Mouse (Mus musculus): ENCODE measurements around the gene Plk3. TPM values are rescaled to one million over a fixed set of nuclear protein-coding genes. Genes with fewer than 3 reads are reported as not detected.

Gene Plk3
- total RNA-seq, 2 experiments from 2014 or later: 4.2 to 6.2 TPM

- ATAC-seq (ENCODE audit: poor library complexity, severe bottlenecking): no peak
Measured at GRCm38 (mm10) chr4:117090586-117090985, 43.2 kb downstream of the Plk3 start.

- ATAC-seq (ENCODE audit: poor library complexity, severe bottlenecking): no peak
Measured at GRCm38 (mm10) chr4:117087948-117088640, 45.7 kb downstream of the Plk3 start.

Other genes starting within 250 kb of the Plk3 start
- 48.9 and 55.7 TPM in 2 replicates for gene Urod, start 139.6 kb downstream of the Plk3 start, total RNA-seq (2015)
- gene Urod, start 139.6 kb downstream of the Plk3 start, total RNA-seq (2017): 32.0 and 46.4 TPM in 2 replicates
- gene Hectd3, start 138.6 kb downstream of the Plk3 start, total RNA-seq (2015): 9.5 and 10.1 TPM in 2 replicates
- 18.9 and 20.0 TPM in 2 replicates for gene Hectd3, start 138.6 kb downstream of the Plk3 start, total RNA-seq (2017)
- 10.9 and 18.2 TPM in 2 replicates for gene Eif2b3, start 114.6 kb downstream of the Plk3 start, total RNA-seq (2015)
- 11.3 and 20.2 TPM in 2 replicates for gene Eif2b3, start 114.6 kb downstream of the Plk3 start, total RNA-seq (2017)
- 0.13 and 0.34 TPM in 2 replicates for gene Ptch2, start 37.9 kb downstream of the Plk3 start, total RNA-seq (2015)
- gene Ptch2, start 37.9 kb downstream of the Plk3 start, total RNA-seq (2017): 0.08 and 0.11 TPM in 2 replicates
- gene Btbd19, start 8.2 kb downstream of the Plk3 start, total RNA-seq (2015): 5.3 and 5.9 TPM in 2 replicates
- 10.4 and 11.1 TPM in 2 replicates for gene Btbd19, start 8.2 kb downstream of the Plk3 start, total RNA-seq (2017)
- 2.1 TPM in 1 of 2 replicates, not detected in the other for gene Tctex1d4, start 7.2 kb downstream of the Plk3 start, total RNA-seq (2015)
- gene Tctex1d4, start 7.2 kb downstream of the Plk3 start, total RNA-seq (2017): 0.53 and 2.8 TPM in 2 replicates
- 2,618 and 2,625 TPM in 2 replicates for gene Rps8, start 22.3 kb upstream of the Plk3 start, total RNA-seq (2015)
- gene Rps8, start 22.3 kb upstream of the Plk3 start, total RNA-seq (2017): 984 and 1,065 TPM in 2 replicates
- gene Kif2c, start 48.7 kb upstream of the Plk3 start, total RNA-seq (2015): 30.3 and 30.4 TPM in 2 replicates
- 44.9 and 50.4 TPM in 2 replicates for gene Kif2c, start 48.7 kb upstream of the Plk3 start, total RNA-seq (2017)
- 0.36 and 1.5 TPM in 2 replicates for gene Tmem53, start 118.0 kb upstream of the Plk3 start, total RNA-seq (2015)
- 0.33 and 1.1 TPM in 2 replicates for gene Tmem53, start 118.0 kb upstream of the Plk3 start, total RNA-seq (2017)
- 0.36 TPM in 1 of 2 replicates, not detected in the other for gene Armh1, start 118.2 kb upstream of the Plk3 start, total RNA-seq (2015)
- not detected in 2 replicates for gene Armh1, start 118.2 kb upstream of the Plk3 start, total RNA-seq (2017)

All from megakaryocyte, adult 5-6 weeks (primary cell).